Mouse (Mus musculus): ENCODE data around the gene Tshb. TPM values are rescaled to one million over a fixed set of nuclear protein-coding genes. Genes with fewer than 3 reads are reported as not detected.

Tshb gene
- polyA plus RNA-seq (2012; rRNA removed; ENCODE audit: low replicate concordance) = not detected in 2 replicates

DNA sequence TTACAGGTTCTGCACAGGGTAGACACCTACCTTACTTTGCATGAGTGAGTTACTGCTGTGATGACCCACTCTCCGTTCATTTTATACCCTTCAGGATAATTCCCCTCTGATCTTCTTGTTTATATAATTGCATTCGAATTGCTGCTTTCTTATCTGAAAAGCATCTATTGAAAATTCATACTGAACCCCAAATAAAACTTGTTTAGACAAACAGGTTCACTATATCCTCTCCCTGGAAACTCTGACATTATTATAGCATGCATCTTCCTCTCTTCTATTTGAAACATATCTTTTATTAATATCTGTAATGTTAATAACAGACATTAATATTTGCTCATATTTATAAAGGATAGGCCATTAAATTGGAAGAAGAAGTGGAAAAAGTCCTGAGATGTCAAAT lies at the start of gene Tshb:
TSS of gene Tshb (minus strand) at position 101 of the 400 bp plus-strand sequence.

DNA sequence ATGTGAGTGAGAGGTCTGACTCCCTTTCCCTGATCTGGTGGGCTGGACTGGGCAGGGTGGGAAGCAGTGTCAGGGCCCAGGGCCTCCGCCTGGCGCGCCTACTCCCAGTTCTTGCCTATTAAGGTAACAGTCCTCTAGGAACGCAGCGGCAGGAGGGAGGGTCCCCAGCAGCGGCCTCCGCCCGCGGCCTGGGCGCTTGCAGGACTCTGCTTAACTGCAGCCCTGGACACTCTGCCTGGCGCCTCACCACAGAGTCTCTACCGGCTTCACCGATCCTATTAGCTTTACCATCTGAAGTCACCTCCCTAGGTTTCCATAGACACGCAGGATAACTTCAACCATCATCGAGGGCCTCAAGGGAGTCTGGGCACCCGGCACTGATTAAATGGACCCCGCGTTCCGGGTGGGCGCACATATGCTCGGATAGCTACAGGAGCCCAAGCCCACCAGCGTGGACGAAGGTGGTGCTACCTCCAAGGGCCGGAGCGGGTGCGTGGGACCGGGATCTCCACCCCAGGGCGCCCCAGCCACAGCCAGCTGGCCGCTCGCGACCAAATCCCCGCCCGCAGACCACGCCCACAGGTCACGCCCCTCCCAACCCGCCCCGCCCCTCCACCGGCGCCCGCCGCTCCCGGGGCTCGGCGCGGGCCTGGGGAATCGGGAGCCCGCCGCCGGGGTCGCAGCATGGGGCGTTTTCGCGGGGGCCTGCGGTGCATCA lies 48.0 kb downstream of the Tshb start, which contains the start of gene Tspan2:
TSS of gene Tspan2 (plus strand) at position 217 of the 718 bp plus-strand sequence.

Other genes starting within 250 kb of the Tshb start
- 8.3 and 18.4 TPM in 2 replicates for gene Tspan2, start 48.2 kb downstream of the Tshb start, polyA plus RNA-seq (2012; rRNA removed; ENCODE audit: low replicate concordance)
- gene Sycp1, start 153.4 kb upstream of the Tshb start, polyA plus RNA-seq (2012; rRNA removed; ENCODE audit: low replicate concordance) = not detected in 2 replicates
- gene Nr1h5, start 181.4 kb upstream of the Tshb start, polyA plus RNA-seq (2012; rRNA removed; ENCODE audit: low replicate concordance) = not detected in 2 replicates
- 29.1 and 42.4 TPM in 2 replicates for gene Sike1, start 213.0 kb upstream of the Tshb start, polyA plus RNA-seq (2012; rRNA removed; ENCODE audit: low replicate concordance)
- gene Csde1, start 237.7 kb upstream of the Tshb start, polyA plus RNA-seq (2012; rRNA removed; ENCODE audit: low replicate concordance) = 54.2 and 71.3 TPM in 2 replicates